Mouse (Mus musculus): ENCODE results near the gene Pld2. TPM values are rescaled to one million over a fixed set of nuclear protein-coding genes. Genes with fewer than 3 reads are reported as not detected.

The Pld2 gene
- 8.9 and 9.1 TPM in 2 replicates for polyA plus RNA-seq (2015; fragmentation: Nextera tagmentation; extraction: Ambion mirVana)

GRCm38 (mm10) chr11:70539877-70540587, at the start of gene Pld2:
TSS of gene Pld2 (plus strand) at chr11:70540064.

GRCm38 (mm10) chr11:70504970-70505369, 34.9 kb upstream of the Pld2 start, which contains the start of gene Tm4sf5:
TSS of gene Tm4sf5 (plus strand) at chr11:70505244.

GRCm38 (mm10) chr11:70514288-70514687, 25.6 kb upstream of the Pld2 start, which contains the start of gene Vmo1:
TSS of gene Vmo1 (minus strand) at chr11:70514616.

DNA sequence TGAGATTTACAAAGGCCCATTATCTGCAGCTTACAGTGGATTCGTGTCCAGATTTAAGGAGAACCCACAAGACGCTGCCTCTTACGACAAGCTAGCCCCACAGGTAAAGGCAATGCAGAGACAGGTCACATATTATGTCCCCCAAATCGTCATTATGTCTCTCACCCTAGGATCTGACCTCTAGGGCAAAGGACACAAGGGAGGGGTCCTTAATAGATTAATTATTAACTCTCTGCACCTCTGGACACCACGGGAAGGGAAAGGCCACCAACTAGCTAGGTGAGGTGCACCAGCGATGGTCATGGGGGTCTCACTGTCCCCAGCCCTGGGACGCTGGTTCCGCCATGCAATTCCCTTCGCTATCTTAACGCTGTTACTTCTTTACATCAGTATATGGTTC, 20.9 kb upstream of the Pld2 start, which contains the start of gene Gltpd2:
TSS of gene Gltpd2 (plus strand) at position 274 of the 400 bp plus-strand sequence.

DNA sequence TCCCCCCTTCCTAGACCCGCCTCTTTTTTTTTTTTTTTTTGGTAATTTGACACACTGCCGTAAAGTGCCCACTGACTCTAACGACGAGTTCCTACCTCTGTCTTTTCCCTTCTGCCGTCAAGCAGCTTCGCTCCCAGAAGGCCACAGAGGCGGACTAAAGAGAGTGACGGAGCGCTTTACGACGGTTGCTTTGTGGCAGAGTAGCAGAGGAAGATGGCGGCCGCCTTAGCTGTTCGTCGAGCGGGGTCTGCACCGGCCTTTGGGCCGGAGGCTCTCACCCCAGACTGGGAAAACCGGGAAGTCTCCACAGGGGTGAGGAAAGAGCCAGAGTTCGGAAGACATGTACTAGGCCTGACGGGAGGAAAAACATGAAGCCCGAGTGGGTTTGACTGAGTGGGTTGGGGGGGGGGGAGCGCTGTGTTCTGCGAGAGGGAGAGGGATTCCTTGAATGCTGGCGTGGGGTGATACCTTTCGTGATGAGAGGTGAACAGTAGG, 14.6 kb upstream of the Pld2 start, which contains the start of gene Psmb6:
TSS of gene Psmb6 (plus strand) at position 184 of the 495 bp plus-strand sequence.

DNA sequence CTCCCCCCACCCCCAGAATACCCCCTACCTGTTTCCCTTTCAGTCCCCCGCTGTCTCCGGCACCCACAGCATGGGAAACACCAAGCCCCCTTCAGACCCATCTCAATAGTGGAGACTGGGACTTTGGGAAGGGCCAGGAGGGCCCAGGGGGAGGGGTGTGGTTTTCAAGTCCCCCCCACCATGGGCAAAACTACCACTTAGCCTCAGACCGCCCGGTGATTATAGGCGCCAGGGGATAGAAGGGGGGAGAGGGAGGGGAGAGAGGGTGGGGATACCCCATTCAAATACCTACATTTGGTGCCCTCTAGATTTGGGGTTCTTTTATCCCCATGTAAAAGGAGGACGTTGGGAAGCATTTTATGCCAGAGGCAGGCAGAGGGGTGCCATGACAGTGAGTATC, 7.0 kb upstream of the Pld2 start, which contains the start of gene Gm40193:
TSS of gene Gm40193 (minus strand) at position 101 of the 400 bp plus-strand sequence.

DNA sequence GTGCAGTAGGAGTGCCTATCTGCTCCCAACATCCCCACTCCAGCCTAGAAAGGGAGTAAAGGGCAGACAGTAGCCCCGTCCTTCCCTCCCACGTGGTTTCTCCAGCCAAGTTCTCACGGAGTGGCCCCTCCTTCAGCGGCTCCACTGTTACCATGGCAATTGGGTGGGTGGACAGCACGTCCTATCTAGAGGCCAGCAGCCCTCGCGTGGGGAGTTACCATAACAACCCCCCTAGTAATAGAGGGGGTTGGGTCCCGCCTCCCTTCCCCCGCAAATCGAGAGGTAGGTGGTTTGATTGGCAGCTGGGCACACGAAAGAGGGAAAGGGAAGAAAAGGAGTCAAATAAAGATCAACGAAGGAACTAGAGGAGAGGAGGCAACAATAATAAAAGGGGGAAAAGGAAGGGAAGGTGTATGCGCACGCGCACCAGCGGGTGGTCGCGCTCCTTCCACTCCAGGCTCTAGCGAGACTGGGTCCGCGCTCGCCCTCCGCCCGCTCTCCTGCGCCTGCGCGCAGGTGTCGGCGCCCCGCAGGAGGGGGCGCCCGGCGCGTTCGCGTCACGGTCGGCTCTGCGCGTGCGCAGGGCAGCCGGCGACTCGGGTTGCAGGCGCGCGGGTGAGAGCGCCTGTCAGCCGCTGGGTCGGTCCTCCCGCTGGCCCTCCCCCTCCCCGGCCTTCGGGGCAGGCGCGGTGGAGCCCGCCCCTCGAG, 22.6 kb downstream of the Pld2 start, which contains the start of gene Mink1:
TSS of gene Mink1 (plus strand) at position 595 of the 708 bp plus-strand sequence.

Other genes with a start within 250 kb of the Pld2 start
- 0.21 and 0.27 TPM in 2 replicates for gene Alox12e, start 217.4 kb upstream of the Pld2 start, polyA plus RNA-seq (2015; fragmentation: Nextera tagmentation; extraction: Ambion mirVana)
- gene Alox15, start 188.0 kb upstream of the Pld2 start, polyA plus RNA-seq (2015; fragmentation: Nextera tagmentation; extraction: Ambion mirVana) = 0.08 and 0.12 TPM in 2 replicates
- 11.7 and 12.6 TPM in 2 replicates for gene Pelp1, start 130.0 kb upstream of the Pld2 start, polyA plus RNA-seq (2015; fragmentation: Nextera tagmentation; extraction: Ambion mirVana)
- gene Arrb2, start 107.4 kb upstream of the Pld2 start, polyA plus RNA-seq (2015; fragmentation: Nextera tagmentation; extraction: Ambion mirVana) = 8.7 and 12.3 TPM in 2 replicates
- 13.6 and 16.3 TPM in 2 replicates for gene Med11, start 88.1 kb upstream of the Pld2 start, polyA plus RNA-seq (2015; fragmentation: Nextera tagmentation; extraction: Ambion mirVana)
- 0.30 and 0.38 TPM in 2 replicates for gene Zmynd15, start 80.6 kb upstream of the Pld2 start, polyA plus RNA-seq (2015; fragmentation: Nextera tagmentation; extraction: Ambion mirVana)
- gene Cxcl16, start 80.1 kb upstream of the Pld2 start, polyA plus RNA-seq (2015; fragmentation: Nextera tagmentation; extraction: Ambion mirVana) = 2.9 and 3.2 TPM in 2 replicates
- not detected in 2 replicates for gene Tm4sf5, start 34.8 kb upstream of the Pld2 start, polyA plus RNA-seq (2015; fragmentation: Nextera tagmentation; extraction: Ambion mirVana)
- 0.31 and 0.34 TPM in 2 replicates for gene Vmo1, start 25.4 kb upstream of the Pld2 start, polyA plus RNA-seq (2015; fragmentation: Nextera tagmentation; extraction: Ambion mirVana)
- gene Gltpd2, start 20.9 kb upstream of the Pld2 start, polyA plus RNA-seq (2015; fragmentation: Nextera tagmentation; extraction: Ambion mirVana) = 0.15 and 0.44 TPM in 2 replicates
- gene Psmb6, start 14.7 kb upstream of the Pld2 start, polyA plus RNA-seq (2015; fragmentation: Nextera tagmentation; extraction: Ambion mirVana) = 671 and 694 TPM in 2 replicates
- gene Gm40193, start 7.1 kb upstream of the Pld2 start, polyA plus RNA-seq (2015; fragmentation: Nextera tagmentation; extraction: Ambion mirVana) = not detected in 2 replicates
- gene Mink1, start 22.8 kb downstream of the Pld2 start, polyA plus RNA-seq (2015; fragmentation: Nextera tagmentation; extraction: Ambion mirVana) = 7.8 and 8.1 TPM in 2 replicates
- gene 4930544D05Rik, start 75.8 kb downstream of the Pld2 start, polyA plus RNA-seq (2015; fragmentation: Nextera tagmentation; extraction: Ambion mirVana) = 0.22 and 0.44 TPM in 2 replicates
- 2.9 and 3.8 TPM in 2 replicates for gene Chrne, start 79.2 kb downstream of the Pld2 start, polyA plus RNA-seq (2015; fragmentation: Nextera tagmentation; extraction: Ambion mirVana)
- gene Gp1ba, start 99.1 kb downstream of the Pld2 start, polyA plus RNA-seq (2015; fragmentation: Nextera tagmentation; extraction: Ambion mirVana) = 0.21 and 0.37 TPM in 2 replicates
- gene Rnf167, start 107.2 kb downstream of the Pld2 start, polyA plus RNA-seq (2015; fragmentation: Nextera tagmentation; extraction: Ambion mirVana) = 69.4 and 70.9 TPM in 2 replicates
- 302 and 335 TPM in 2 replicates for gene Slc25a11, start 107.4 kb downstream of the Pld2 start, polyA plus RNA-seq (2015; fragmentation: Nextera tagmentation; extraction: Ambion mirVana)
- gene Pfn1, start 114.6 kb downstream of the Pld2 start, polyA plus RNA-seq (2015; fragmentation: Nextera tagmentation; extraction: Ambion mirVana) = 813 and 1,027 TPM in 2 replicates
- 4,370 and 4,803 TPM in 2 replicates for gene Eno3, start 117.1 kb downstream of the Pld2 start, polyA plus RNA-seq (2015; fragmentation: Nextera tagmentation; extraction: Ambion mirVana)
- gene Spag7, start 129.4 kb downstream of the Pld2 start, polyA plus RNA-seq (2015; fragmentation: Nextera tagmentation; extraction: Ambion mirVana) = 197 and 208 TPM in 2 replicates
- gene Camta2, start 148.0 kb downstream of the Pld2 start, polyA plus RNA-seq (2015; fragmentation: Nextera tagmentation; extraction: Ambion mirVana) = 8.7 and 9.3 TPM in 2 replicates
- gene Inca1, start 160.1 kb downstream of the Pld2 start, polyA plus RNA-seq (2015; fragmentation: Nextera tagmentation; extraction: Ambion mirVana) = 3.9 and 6.0 TPM in 2 replicates
- 4.0 and 4.5 TPM in 2 replicates for gene Kif1c, start 160.5 kb downstream of the Pld2 start, polyA plus RNA-seq (2015; fragmentation: Nextera tagmentation; extraction: Ambion mirVana)
- 10.5 and 11.4 TPM in 2 replicates for gene Zfp3, start 224.1 kb downstream of the Pld2 start, polyA plus RNA-seq (2015; fragmentation: Nextera tagmentation; extraction: Ambion mirVana)

Measured in skeletal muscle tissue, postnatal 0 days (tissue).